Mouse (Mus musculus) limb, embryonic 12.5 days (tissue): ENCODE measurements at regions not wholly inside any gene's neighbourhood (a gene's known extent, or its start where the extent isn't known, plus 50 kb on each side); places are given as distances from the start of the nearest gene placed in this dataset.

ENCODE experiments used
- ATAC-seq: fragments of 200-750 bp; cut with Nextera tagmentation; 2 replicates; pipeline ENCODE4 v1.8.0; 2017; ENCODE audit warnings: low read depth, moderate TSS enrichment; ENCODE audit not compliant: insufficient number of reproducible peaks, insufficient read depth, low FRiP score, low TSS enrichment
- H3K27ac ChIP-seq: fragments of 300-500 bp; sonication (generic); 2 replicates; pipeline ENCODE4 v1.5.1; 2016; ENCODE audit warnings: mild to moderate bottlenecking, moderate library complexity
- H3K27me3 ChIP-seq: fragments of 300-500 bp; sonication (generic); 2 replicates; pipeline ENCODE4 v1.6.1; 2016; ENCODE audit warnings: mild to moderate bottlenecking, moderate library complexity
- H3K36me3 ChIP-seq: fragments of 300-500 bp; sonication (generic); 2 replicates; pipeline ENCODE4 v1.6.1; 2016; ENCODE audit warnings: mild to moderate bottlenecking, moderate library complexity
- H3K4me1 ChIP-seq: fragments of 300-500 bp; sonication (generic); replicated peaks from 2 replicates; pipeline ENCODE4 v1.6.1; 2016
- H3K4me2 ChIP-seq: fragments of 300-500 bp; sonication (generic); 2 replicates; pipeline ENCODE4 v1.6.1; 2016; ENCODE audit warnings: mild to moderate bottlenecking, moderate library complexity
- H3K4me3 ChIP-seq: fragments of 300-500 bp; sonication (generic); replicated peaks from 2 replicates; pipeline ENCODE4 v1.5.1; 2016; ENCODE audit warnings: mild to moderate bottlenecking
- H3K9ac ChIP-seq: fragments of 300-500 bp; sonication (generic); replicated peaks from 2 replicates; pipeline ENCODE4 v1.6.1; 2016; ENCODE audit warnings: mild to moderate bottlenecking, moderate library complexity
- H3K9me3 ChIP-seq: fragments of 300-500 bp; sonication (generic); 2 replicates; pipeline ENCODE4 v1.6.1; 2016; ENCODE audit warnings: mild to moderate bottlenecking, moderate library complexity
- WGBS: fragments of 180-500 bp; shearing (Covaris S2); methylation state at CpG from one replicate; pipeline ENCODE4 v1.1.7; 2016; 5-methylcytosine and 5-hydroxymethylcytosine counted together

- Histone ChIP-seq H3K27ac (0 out of 2 replicates have a peak overlapping the region, but pooled peaks have one; percentile 56), H3K4me1 (peaks cover 52% of the 10 kb centered on the region), H3K9me3 (no peaks in the 10 kb centered on the region), H3K36me3 (no peaks in the 10 kb centered on the region), H3K27me3 (peaks cover 12% of the 10 kb centered on the region), H3K9ac (no peak overlapping the region), H3K4me2 (peak overlapping the region; percentile 24), H3K4me3 (no peak overlapping the region)
- WGBS = 5% methylated on average over 5 of the region's 5 CpGs
- peak; percentile 74; the same call in 1 of the 2 replicates for ATAC-seq
Measured at GRCm38 (mm10) chr7:73141167-73141566, 234.1 kb upstream of the Rgma start.

- Histone ChIP-seq H3K27ac (no peak overlapping the region), H3K4me3 (no peak overlapping the region), H3K9ac (no peak overlapping the region), H3K9me3 (no peaks in the 10 kb centered on the region), H3K27me3 (peaks cover 12% of the 10 kb centered on the region), H3K4me2 (no peak overlapping the region), H3K36me3 (no peaks in the 10 kb centered on the region), H3K4me1 (peaks cover 51% of the 10 kb centered on the region)
- ATAC-seq = no peak
- WGBS = 71% methylated on average over 11 of the region's 11 CpGs
Measured at GRCm38 (mm10) chr7:73143902-73144301, 231.4 kb upstream of the Rgma start.

- Histone ChIP-seq H3K4me2 (no peak overlapping the region), H3K4me1 (peaks cover 42% of the 10 kb centered on the region), H3K9me3 (no peaks in the 10 kb centered on the region), H3K27ac (no peak overlapping the region), H3K9ac (no peak overlapping the region), H3K27me3 (peaks cover 4% of the 10 kb centered on the region; the same call in 1 of the 2 replicates), H3K4me3 (no peak overlapping the region), H3K36me3 (no peaks in the 10 kb centered on the region)
- no peak for ATAC-seq
- WGBS = 21% methylated on average over 4 of the region's 4 CpGs
Measured at GRCm38 (mm10) chr7:73144846-73145245, 230.5 kb upstream of the Rgma start.

- H3K4me1 ChIP-seq = peaks cover 42% of the 10 kb centered on the region
- H3K9me3 ChIP-seq = no peaks in the 10 kb centered on the region
- no peak for ATAC-seq
- no peaks in the 10 kb centered on the region for H3K27me3 ChIP-seq
- H3K4me3 ChIP-seq = no peak overlapping the region
- H3K36me3 ChIP-seq = no peaks in the 10 kb centered on the region
- no peak overlapping the region for H3K9ac ChIP-seq
- no peak overlapping the region for H3K27ac ChIP-seq
- H3K4me2 ChIP-seq = no peak overlapping the region
Measured at GRCm38 (mm10) chr7:73147251-73147650, 228.1 kb upstream of the Rgma start.

GRCm38 (mm10) chr7:73150436-73150835 is 224.9 kb upstream of the Rgma start:
- ATAC-seq = no peak
- Histone ChIP-seq H3K4me1 (peaks cover 37% of the 10 kb centered on the region), H3K9me3 (no peaks in the 10 kb centered on the region), H3K4me2 (no peak overlapping the region), H3K27me3 (no peaks in the 10 kb centered on the region), H3K9ac (no peak overlapping the region), H3K36me3 (no peaks in the 10 kb centered on the region), H3K4me3 (no peak overlapping the region), H3K27ac (no peak overlapping the region; the same call in 1 of the 2 replicates)
- 49% methylated on average over 7 of the region's 7 CpGs for WGBS

- Histone ChIP-seq H3K27ac (peak overlapping the region; percentile 24; the same call in 1 of the 2 replicates), H3K36me3 (no peaks in the 10 kb centered on the region), H3K4me3 (no peak overlapping the region), H3K4me2 (no peak overlapping the region), H3K4me1 (peaks cover 38% of the 10 kb centered on the region), H3K9me3 (no peaks in the 10 kb centered on the region), H3K27me3 (no peaks in the 10 kb centered on the region), H3K9ac (no peak overlapping the region)
- 36% methylated on average over 13 of the region's 15 CpGs for WGBS
- ATAC-seq = no peak
Measured at GRCm38 (mm10) chr7:73151586-73152467, 223.5 kb upstream of the Rgma start.

GRCm38 (mm10) chr7:73153668-73154067 is 221.6 kb upstream of the Rgma start:
- no peaks in the 10 kb centered on the region for H3K27me3 ChIP-seq
- H3K9me3 ChIP-seq = no peaks in the 10 kb centered on the region
- ATAC-seq = no peak
- H3K4me1 ChIP-seq = peaks cover 38% of the 10 kb centered on the region
- no peak overlapping the region for H3K4me2 ChIP-seq
- 95% methylated on average over 1 of the region's 1 CpGs for WGBS
- no peak overlapping the region for H3K27ac ChIP-seq
- H3K9ac ChIP-seq = no peak overlapping the region
- no peaks in the 10 kb centered on the region for H3K36me3 ChIP-seq
- H3K4me3 ChIP-seq = no peak overlapping the region

- Histone ChIP-seq H3K4me1 (peaks cover 26% of the 10 kb centered on the region), H3K36me3 (no peaks in the 10 kb centered on the region), H3K4me3 (no peak overlapping the region), H3K9ac (no peak overlapping the region), H3K9me3 (no peaks in the 10 kb centered on the region), H3K27me3 (no peaks in the 10 kb centered on the region), H3K4me2 (no peak overlapping the region), H3K27ac (no peak overlapping the region)
- WGBS = 93% methylated on average over 5 of the region's 5 CpGs
- no peak for ATAC-seq
Measured at GRCm38 (mm10) chr7:73158833-73159232, 216.5 kb upstream of the Rgma start.

GRCm38 (mm10) chr7:73160968-73161367 is 214.3 kb upstream of the Rgma start:
- Histone ChIP-seq H3K9me3 (no peaks in the 10 kb centered on the region), H3K4me3 (no peak overlapping the region), H3K27me3 (no peaks in the 10 kb centered on the region), H3K4me2 (no peak overlapping the region), H3K27ac (no peak overlapping the region), H3K4me1 (peaks cover 21% of the 10 kb centered on the region), H3K9ac (no peak overlapping the region), H3K36me3 (no peaks in the 10 kb centered on the region)
- 79% methylated on average over 8 of the region's 8 CpGs for WGBS
- ATAC-seq = no peak

- H3K36me3 ChIP-seq = no peaks in the 10 kb centered on the region
- H3K4me3 ChIP-seq = no peak overlapping the region
- no peaks in the 10 kb centered on the region for H3K27me3 ChIP-seq
- H3K9ac ChIP-seq = no peak overlapping the region
- H3K9me3 ChIP-seq = no peaks in the 10 kb centered on the region
- no peak overlapping the region; the same call in 1 of the 2 replicates for H3K27ac ChIP-seq
- no peak overlapping the region for H3K4me2 ChIP-seq
- WGBS = 5% methylated on average over 5 of the region's 5 CpGs
- H3K4me1 ChIP-seq = peaks cover 21% of the 10 kb centered on the region
- ATAC-seq = 0 out of 2 replicates have a peak, but pooled peaks have one; percentile 37
Measured at GRCm38 (mm10) chr7:73163687-73164086, 211.6 kb upstream of the Rgma start.

- peaks cover 21% of the 10 kb centered on the region for H3K4me1 ChIP-seq
- no peak overlapping the region for H3K9ac ChIP-seq
- no peaks in the 10 kb centered on the region for H3K36me3 ChIP-seq
- ATAC-seq = 0 out of 2 replicates have a peak, but pooled peaks have one; percentile 52
- H3K27me3 ChIP-seq = no peaks in the 10 kb centered on the region
- H3K9me3 ChIP-seq = no peaks in the 10 kb centered on the region
- no peak overlapping the region for H3K4me3 ChIP-seq
- WGBS = 27% methylated on average over 8 of the region's 8 CpGs
- no peak overlapping the region for H3K4me2 ChIP-seq
- H3K27ac ChIP-seq = no peak overlapping the region
Measured at GRCm38 (mm10) chr7:73165521-73165920, 209.8 kb upstream of the Rgma start.
